15 mouse cellular contexts compared by ENCODE assay signal in the genomic region with DNA sequence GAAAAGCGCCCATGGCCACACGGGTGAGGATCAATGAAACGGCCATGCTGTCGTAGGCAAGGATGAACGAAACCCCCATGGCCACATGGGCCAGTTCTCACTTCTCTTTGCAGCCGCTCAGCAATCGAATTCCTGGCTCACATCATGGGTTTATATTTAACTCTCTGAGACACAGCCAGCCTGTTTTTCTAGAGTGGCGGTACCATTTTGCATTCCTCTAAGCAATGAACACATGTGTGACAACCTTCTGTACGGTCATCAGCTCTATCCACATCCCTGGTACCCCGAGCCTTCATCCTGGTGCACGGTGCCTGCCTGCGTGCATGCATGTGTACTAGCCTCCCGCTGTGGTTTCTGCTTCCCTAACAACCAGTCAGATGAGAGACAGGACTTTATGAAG. TPM values are rescaled to one million over a fixed set of nuclear protein-coding genes. Genes with fewer than 3 reads are reported as not detected.
DNase-seq lines count a peak whose midpoint lies in the region; ATAC-seq lines count a peak whose summit lies in the region.
"Had no signal": no experiment of that assay in that cellular context is flagged by ENCODE, and none has a peak within 500 bp of the region (broad histone marks: within the 10 kb centered on the region; RNA-seq: fewer than 3 reads in every experiment).

No protein-coding gene starts in this region.

- H3K36me3 ChIP-seq in heart, embryonic 10.5 days: peaks cover 18% of the 10 kb centered on the region; the same call in 1 of the 2 replicates
- H3K36me3 ChIP-seq in heart, embryonic 13.5 days: peaks cover 10% of the 10 kb centered on the region

- no peaks in the 10 kb centered on the region for H3K27me3 ChIP-seq in heart, embryonic 10.5 days (ENCODE audit: insufficient read depth, poor library complexity, severe bottlenecking)
- no peaks in the 10 kb centered on the region for H3K27me3 ChIP-seq in heart, embryonic 13.5 days (replicated peaks)
- H3K27me3 ChIP-seq: neural tube, embryonic 15.5 days had no signal

- peak overlapping the region; percentile 64; the same call in 1 of the 2 replicates for H3K27ac ChIP-seq in heart, embryonic 10.5 days
- peak overlapping the region; percentile 83 for H3K27ac ChIP-seq in heart, embryonic 13.5 days (replicated peaks)
- H3K27ac ChIP-seq: forebrain, embryonic 10.5 days; hindbrain, postnatal 0 days; midbrain, embryonic 10.5 days; neural tube, embryonic 15.5 days had no signal

- H3K4me2 ChIP-seq in heart, embryonic 13.5 days: peak overlapping the region; percentile 46
- H3K4me2 ChIP-seq: liver, embryonic 11.5 days; neural tube, embryonic 15.5 days had no signal

- intact Hi-C loops in heart, postnatal 10 days (cut with DNase I): no loop called here

- no peaks in the 10 kb centered on the region for H3K9me3 ChIP-seq in heart, embryonic 10.5 days
- H3K9me3 ChIP-seq in heart, embryonic 13.5 days: no peaks in the 10 kb centered on the region
- H3K9me3 ChIP-seq: neural tube, embryonic 15.5 days had no signal

- WGBS in heart, embryonic 10.5 days: 72% methylated on average over 13 of the region's 13 CpGs
- 55% methylated on average over 13 of the region's 13 CpGs for WGBS in heart, embryonic 13.5 days

- H3K4me3 ChIP-seq in heart, embryonic 10.5 days: no peak overlapping the region
- no peak overlapping the region for H3K4me3 ChIP-seq in heart, embryonic 13.5 days
- H3K4me3 ChIP-seq: forebrain, embryonic 10.5 days; midbrain, embryonic 10.5 days; neural tube, embryonic 15.5 days had no signal

- DNase-seq in heart, embryonic 10.5 days (ENCODE audit: low spot score): no peak
- no peak for DNase-seq in heart, adult 9 months (ENCODE audit: low spot score in 2 of 2)
- peak; percentile 40 for DNase-seq in layer of hippocampus, adult 9-11 months
- no peak for DNase-seq in layer of hippocampus, postnatal 25 days (ENCODE audit: extremely low spot score in 1 of 2, low spot score in 1 of 2)
- peak; percentile 57 to 58 for DNase-seq in heart, postnatal 10 days
- no peak for DNase-seq in spleen, postnatal 14 days (ENCODE audit: low spot score in 2 of 2)
- DNase-seq: adrenal gland, adult 8-10 months; cerebellum, adult 9-10 months had no signal

- H3K9ac ChIP-seq in heart, embryonic 13.5 days: 0 out of 2 replicates have a peak overlapping the region, but pooled peaks have one; percentile 29
- H3K9ac ChIP-seq: neural tube, embryonic 15.5 days had no signal

- H3K4me1 ChIP-seq in heart, embryonic 10.5 days: peaks cover 47% of the 10 kb centered on the region
- peaks cover 68% of the 10 kb centered on the region for H3K4me1 ChIP-seq in heart, embryonic 13.5 days
- H3K4me1 ChIP-seq: forebrain, embryonic 10.5 days; midbrain, embryonic 10.5 days had no signal

- ATAC-seq in heart, embryonic 13.5 days (ENCODE audit: extremely low read depth, insufficient number of reproducible peaks, low FRiP score, low TSS enrichment): no peak
- ATAC-seq: hindbrain, postnatal 0 days; lung, postnatal 0 days had no signal

RNA-seq across cellular contexts. Expression of gene Egln1, which starts 19.0 kb away (rescaled TPM):
- polyA plus RNA-seq in heart, embryonic 10.5 days (2016; fragmentation: Nextera tagmentation; extraction: Ambion mirVana): 13.2 and 17.0 TPM in 2 replicates
- 10 to 100 TPM; 60.3 to 69.1 TPM for total RNA-seq in layer of hippocampus, postnatal 25 days (2021)
- 13.5 and 15.0 TPM in 2 replicates for polyA plus RNA-seq in heart, embryonic 13.5 days (2015; fragmentation: Nextera tagmentation; extraction: Ambion mirVana)
- 100 to 1,000 TPM; 136 to 143 TPM for total RNA-seq in heart, postnatal 10 days (2021)

RNA-seq across cellular contexts. Expression of gene Sprtn, which starts 32.4 kb away (rescaled TPM):
- 9.5 and 9.7 TPM in 2 replicates for polyA plus RNA-seq in heart, embryonic 10.5 days (2016; fragmentation: Nextera tagmentation; extraction: Ambion mirVana)
- total RNA-seq in layer of hippocampus, postnatal 25 days (2021): 10 to 100 TPM; 11.6 to 14.8 TPM
- polyA plus RNA-seq in heart, embryonic 13.5 days (2015; fragmentation: Nextera tagmentation; extraction: Ambion mirVana): 6.8 and 7.1 TPM in 2 replicates
- total RNA-seq in heart, postnatal 10 days (2021): 10 to 100 TPM; 16.0 to 18.9 TPM

RNA-seq across cellular contexts. Expression of gene Exoc8, which starts 32.6 kb away (rescaled TPM):
- polyA plus RNA-seq in heart, embryonic 10.5 days (2016; fragmentation: Nextera tagmentation; extraction: Ambion mirVana): 7.8 and 8.0 TPM in 2 replicates
- total RNA-seq in layer of hippocampus, postnatal 25 days (2021): 10 to 100 TPM; 36.9 to 37.3 TPM
- polyA plus RNA-seq in heart, embryonic 13.5 days (2015; fragmentation: Nextera tagmentation; extraction: Ambion mirVana): 5.9 and 6.2 TPM in 2 replicates
- 10 to 100 TPM; 19.5 to 20.5 TPM for total RNA-seq in heart, postnatal 10 days (2021)

Comparison
In these comparisons a context has a peak if more than half of its experiments do, and no peak if none do; other contexts are left out.
1. DNase-seq: peak in layer of hippocampus, adult 9-11 months (single experiment) and heart, postnatal 10 days (2 of 2); none in heart, embryonic 10.5 days (single experiment), heart, adult 9 months (0 of 2), layer of hippocampus, postnatal 25 days (0 of 2) and spleen, postnatal 14 days (0 of 2).